Mouse (Mus musculus): Measurements from ENCODE around the gene Hunk.

- TF ChIP-seq POLR2A (IDR thresholded peaks at IDR 0.05; ENCODE audit: insufficient read depth, low read depth, low read length): no peak
- TF ChIP-seq EP300 (IDR thresholded peaks at IDR 0.05; ENCODE audit: insufficient read depth, low read depth, low read length): no peak
Observed at GRCm38 (mm10) chr16:90521191-90521950, 135.6 kb downstream of the Hunk start.
